Mouse (Mus musculus): Measurements from ENCODE around the gene Slc9b2. TPM values are rescaled to one million over a fixed set of nuclear protein-coding genes. Genes with fewer than 3 reads are reported as not detected.

The Slc9b2 gene
- total RNA-seq (2015) (not detected in 2 replicates), total RNA-seq (2017) (not detected in 2 replicates)

- peak; percentile 87 for ATAC-seq (ENCODE audit: poor library complexity, severe bottlenecking)
These were observed at the start of gene Slc9b2 for GRCm38 (mm10) chr3:135307411-135308259. Slc9b2 (plus strand) TSS chr3:135307700.

GRCm38 (mm10) chr3:135258919-135259318 is 48.6 kb upstream of the Slc9b2 start:
- ATAC-seq (ENCODE audit: poor library complexity, severe bottlenecking), result no peak

- no peak for ATAC-seq (ENCODE audit: poor library complexity, severe bottlenecking)
These were observed 47.3 kb upstream of the Slc9b2 start for GRCm38 (mm10) chr3:135260233-135260632.

GRCm38 (mm10) chr3:135268616-135269015 is 38.9 kb upstream of the Slc9b2 start:
- no peak for ATAC-seq (ENCODE audit: poor library complexity, severe bottlenecking)

- no peak for ATAC-seq (ENCODE audit: poor library complexity, severe bottlenecking)
These were observed 38.0 kb upstream of the Slc9b2 start for GRCm38 (mm10) chr3:135269391-135269990.

GRCm38 (mm10) chr3:135272627-135273026 is 34.9 kb upstream of the Slc9b2 start:
- ATAC-seq (ENCODE audit: poor library complexity, severe bottlenecking), result no peak

- ATAC-seq (ENCODE audit: poor library complexity, severe bottlenecking), result no peak
These were observed 34.5 kb upstream of the Slc9b2 start for GRCm38 (mm10) chr3:135273047-135273446.

- peak; percentile 38; the same call in 1 of the 2 replicates for ATAC-seq (ENCODE audit: poor library complexity, severe bottlenecking)
These were observed 27.3 kb upstream of the Slc9b2 start for GRCm38 (mm10) chr3:135280160-135280559.

- ATAC-seq (ENCODE audit: poor library complexity, severe bottlenecking), result peak; percentile 87
These were observed 26.7 kb upstream of the Slc9b2 start, which contains the start of gene Bdh2 for GRCm38 (mm10) chr3:135280669-135281415. Bdh2 (plus strand) TSS chr3:135281221.

GRCm38 (mm10) chr3:135281701-135282100 is 25.8 kb upstream of the Slc9b2 start:
- no peak for ATAC-seq (ENCODE audit: poor library complexity, severe bottlenecking)

GRCm38 (mm10) chr3:135285256-135285655 is 22.2 kb upstream of the Slc9b2 start:
- ATAC-seq (ENCODE audit: poor library complexity, severe bottlenecking), result no peak

GRCm38 (mm10) chr3:135285807-135286206 is 21.7 kb upstream of the Slc9b2 start:
- ATAC-seq (ENCODE audit: poor library complexity, severe bottlenecking), result no peak

GRCm38 (mm10) chr3:135288138-135288750 is 19.3 kb upstream of the Slc9b2 start:
- no peak for ATAC-seq (ENCODE audit: poor library complexity, severe bottlenecking)

- ATAC-seq (ENCODE audit: poor library complexity, severe bottlenecking), result no peak
These were observed 18.4 kb upstream of the Slc9b2 start for GRCm38 (mm10) chr3:135289148-135289547.

- ATAC-seq (ENCODE audit: poor library complexity, severe bottlenecking), result peak; percentile 35; the same call in 1 of the 2 replicates
These were observed 17.1 kb upstream of the Slc9b2 start for GRCm38 (mm10) chr3:135290249-135290894.

- ATAC-seq (ENCODE audit: poor library complexity, severe bottlenecking), result no peak
These were observed 13.8 kb upstream of the Slc9b2 start for GRCm38 (mm10) chr3:135293703-135294102.

GRCm38 (mm10) chr3:135295559-135295958 is 11.9 kb upstream of the Slc9b2 start:
- ATAC-seq (ENCODE audit: poor library complexity, severe bottlenecking), result no peak

GRCm38 (mm10) chr3:135298560-135298959 is 8.9 kb upstream of the Slc9b2 start:
- ATAC-seq (ENCODE audit: poor library complexity, severe bottlenecking), result no peak

- ATAC-seq (ENCODE audit: poor library complexity, severe bottlenecking), result no peak
These were observed 7.4 kb upstream of the Slc9b2 start for GRCm38 (mm10) chr3:135300081-135300480.

GRCm38 (mm10) chr3:135304060-135304459 is 3.4 kb upstream of the Slc9b2 start:
- no peak for ATAC-seq (ENCODE audit: poor library complexity, severe bottlenecking)
